Mouse (Mus musculus): Measurements from ENCODE around the gene Slc7a11.

Gene Slc7a11

GRCm38 (mm10) chr3:49965569-49965968 is 477.8 kb downstream of the Slc7a11 start:
- DNase-seq, result no peak

DNA sequence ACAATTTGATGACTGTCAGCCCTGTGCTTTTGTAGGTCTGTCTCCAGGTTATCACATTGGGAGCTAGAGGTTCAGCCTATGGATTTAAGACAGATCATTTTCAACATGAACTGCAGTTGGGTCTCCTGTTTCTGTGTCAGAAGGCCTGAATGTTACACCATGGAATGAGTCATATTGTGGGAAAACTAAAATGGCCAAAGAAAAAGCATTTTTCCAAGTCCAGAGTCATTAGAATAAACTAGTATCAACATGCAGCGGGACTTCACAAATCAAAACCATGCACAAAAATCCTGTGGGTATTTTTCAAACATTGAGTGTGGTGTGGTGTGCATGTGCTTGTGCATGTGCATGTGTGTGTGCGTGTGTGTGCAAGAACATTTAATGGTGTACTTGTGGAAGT is 482.8 kb downstream of the Slc7a11 start:
- DNase-seq, result no peak

GRCm38 (mm10) chr3:49946845-49947244 is 496.6 kb downstream of the Slc7a11 start:
- no peak for DNase-seq

- no peak for DNase-seq
Observed at GRCm38 (mm10) chr3:49944783-49945182, 498.6 kb downstream of the Slc7a11 start.

- DNase-seq, result no peak
Observed at GRCm38 (mm10) chr3:49937611-49938010, 505.8 kb downstream of the Slc7a11 start.

GRCm38 (mm10) chr3:49929496-49929895 is 513.9 kb downstream of the Slc7a11 start:
- no peak for DNase-seq

- no peak for DNase-seq
Observed at GRCm38 (mm10) chr3:49928509-49929263, 514.7 kb downstream of the Slc7a11 start.

DNA sequence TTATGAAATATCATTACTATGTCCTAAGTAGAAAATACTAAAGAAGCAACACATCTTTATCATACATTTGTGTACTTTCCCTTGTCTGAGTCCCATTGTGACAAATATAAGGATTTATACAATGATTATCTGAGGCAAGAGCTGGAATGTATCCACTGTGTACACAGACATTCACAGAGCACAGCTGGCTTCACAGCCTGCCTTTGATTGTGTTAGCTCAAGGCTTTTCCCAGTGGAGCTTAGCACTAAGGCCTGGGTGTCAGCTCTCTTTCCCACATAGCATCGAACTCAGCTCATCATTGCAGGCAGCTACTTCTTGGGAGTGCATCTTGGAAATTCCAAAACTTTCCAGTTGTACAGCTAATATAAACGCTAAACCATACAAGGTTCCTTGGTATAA is 529.5 kb downstream of the Slc7a11 start:
- no peak for DNase-seq

DNA sequence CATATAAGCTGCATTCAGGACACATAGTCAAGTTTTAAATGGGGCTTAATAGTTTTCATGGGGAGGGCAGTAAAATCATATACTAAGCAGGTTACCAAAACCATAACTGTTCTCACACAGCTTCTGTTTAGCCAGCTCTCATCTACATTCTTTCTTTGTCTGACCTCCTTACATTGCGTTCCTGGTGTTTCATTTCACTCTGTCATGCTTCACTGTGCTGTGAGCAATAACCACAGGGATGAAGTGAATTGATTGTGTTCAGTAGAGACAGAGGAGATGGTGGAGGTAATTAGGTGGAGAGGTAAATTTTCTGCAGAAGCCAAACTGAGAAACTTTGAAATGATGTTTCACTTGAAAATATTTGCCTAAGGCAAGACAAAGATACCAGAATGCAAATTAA is 532.5 kb downstream of the Slc7a11 start:
- DNase-seq, result no peak

DNA sequence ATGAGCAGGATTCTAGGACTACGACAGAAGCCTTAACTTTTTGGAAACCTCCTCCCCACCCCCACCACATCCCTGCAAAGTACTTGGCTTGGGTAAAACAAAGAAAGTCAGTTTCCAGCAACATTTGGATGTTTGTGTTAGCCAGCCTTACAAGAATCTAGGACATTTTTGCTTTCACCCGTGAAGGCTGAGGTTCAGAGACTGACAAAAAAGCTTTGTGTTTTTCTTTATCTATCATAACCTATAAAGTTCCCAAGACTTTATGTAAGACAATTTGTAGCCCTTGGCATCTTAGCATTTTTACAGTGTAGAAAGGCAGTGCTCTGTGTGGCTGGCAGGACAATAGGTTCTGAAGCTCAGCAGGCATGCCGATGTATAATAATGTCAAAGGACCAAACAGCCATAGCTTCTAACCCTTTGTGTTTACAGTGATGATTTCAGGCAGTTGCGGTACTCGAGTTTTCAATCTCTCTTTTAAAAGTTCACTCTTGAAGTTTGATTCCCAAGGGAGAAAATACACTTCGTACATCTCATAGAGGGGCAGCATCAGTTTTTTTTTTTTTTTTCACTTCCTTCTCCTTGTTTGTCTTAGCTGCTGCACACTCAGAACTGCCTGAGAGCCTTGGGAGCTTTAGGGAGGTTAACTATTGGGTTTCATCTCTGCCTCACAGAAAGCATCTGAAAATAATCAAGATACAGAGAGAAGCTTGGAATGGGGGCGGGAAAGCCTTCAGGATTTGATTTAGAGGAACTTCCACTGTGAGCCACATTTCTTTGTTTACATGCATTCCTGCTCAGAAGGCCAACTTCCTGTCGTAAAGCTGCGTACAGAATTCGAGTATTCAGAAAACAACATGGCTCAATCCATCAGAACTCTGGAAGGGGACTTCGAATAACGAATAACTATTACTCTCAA is 534.7 kb downstream of the Slc7a11 start:
- DNase-seq, result no peak

DNA sequence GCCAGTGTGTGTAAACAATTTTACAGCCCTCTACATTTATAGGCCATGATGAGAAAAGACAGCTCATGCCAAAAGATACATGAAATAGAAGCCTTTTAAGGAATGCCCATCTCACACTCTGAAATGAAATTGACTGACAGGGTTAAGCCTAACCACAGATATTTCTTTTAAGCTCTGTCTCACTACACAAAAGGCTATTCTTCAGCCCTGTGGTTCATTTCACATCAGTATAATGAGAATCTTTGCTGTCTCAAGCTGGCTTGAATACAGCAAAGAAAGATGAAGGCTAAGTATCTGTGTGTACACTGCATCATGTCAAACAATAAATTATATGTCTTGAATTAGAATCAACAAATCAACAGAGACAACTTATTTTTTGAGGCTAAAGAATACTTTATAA is 549.5 kb downstream of the Slc7a11 start:
- no peak for DNase-seq

DNA sequence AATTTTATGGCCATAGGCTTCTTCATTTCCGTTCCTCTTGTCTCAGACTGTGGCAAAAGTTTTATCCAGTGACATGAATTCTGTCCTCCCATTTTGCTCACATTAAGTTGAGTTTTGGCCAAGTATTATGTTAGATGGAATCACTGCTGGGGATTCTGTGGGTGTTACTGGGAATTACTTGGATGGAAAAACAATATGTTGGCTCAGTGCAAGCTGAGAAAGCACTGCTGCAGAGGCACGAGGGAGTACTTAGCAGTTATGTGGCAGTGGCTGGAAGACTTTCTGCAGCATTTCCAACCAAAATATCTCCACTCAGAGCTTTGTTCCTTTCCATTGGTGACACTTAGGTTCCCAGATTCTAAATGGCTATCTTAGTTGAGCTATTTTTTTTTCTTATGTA is 556.1 kb downstream of the Slc7a11 start:
- DNase-seq, result no peak

DNA sequence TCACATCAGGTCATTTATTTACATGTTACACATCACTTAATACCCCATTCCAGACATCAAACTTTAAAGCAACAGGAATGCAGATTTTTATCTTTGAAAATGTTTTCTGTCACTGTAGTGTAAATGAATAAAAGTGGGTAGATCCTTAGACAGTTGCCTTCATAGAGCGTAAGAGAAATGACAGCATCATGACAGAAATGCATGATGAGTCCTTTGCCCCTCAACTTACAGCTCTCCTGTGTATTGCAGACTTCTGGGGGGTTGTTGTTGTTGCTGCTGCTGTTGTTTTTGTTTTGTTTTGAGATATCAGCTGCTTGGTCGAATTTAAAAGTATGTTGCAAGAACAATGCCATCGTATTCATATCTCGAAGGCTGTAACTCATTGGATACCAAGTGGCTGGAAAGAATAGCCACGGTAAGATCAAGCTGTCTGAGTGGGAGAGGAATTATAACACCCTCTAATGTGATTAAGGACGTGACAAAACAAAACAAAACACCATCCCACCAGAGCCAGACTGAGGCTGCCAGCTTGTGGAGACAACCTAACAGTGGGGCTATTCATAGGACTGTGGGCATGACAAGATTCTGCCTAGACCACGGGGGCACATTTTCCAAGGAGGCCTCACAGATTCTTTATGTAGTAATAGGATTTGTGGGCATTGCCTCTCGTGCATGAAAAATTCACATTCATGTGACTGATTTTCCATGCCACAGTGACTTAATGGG is 557.0 kb downstream of the Slc7a11 start:
- DNase-seq, result no peak

DNA sequence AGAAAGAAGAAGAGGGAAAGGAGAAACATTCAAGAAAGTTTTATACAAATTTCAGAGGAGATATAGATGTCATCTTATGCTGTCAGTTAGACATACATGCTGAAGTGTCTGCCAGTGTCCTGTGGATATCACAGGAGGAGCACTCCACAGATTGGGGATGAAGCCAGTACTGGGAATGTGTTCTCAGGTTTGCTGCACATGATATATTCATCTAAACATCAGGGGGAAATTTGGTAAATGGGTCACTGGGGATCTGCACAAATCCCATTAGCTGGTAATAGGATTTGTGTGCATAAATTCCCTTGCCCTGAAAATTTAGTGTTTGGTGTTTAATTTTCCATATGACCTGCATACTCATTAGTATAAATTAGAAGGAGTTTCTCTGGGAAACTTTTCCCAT is 562.9 kb downstream of the Slc7a11 start:
- no peak for DNase-seq

DNA sequence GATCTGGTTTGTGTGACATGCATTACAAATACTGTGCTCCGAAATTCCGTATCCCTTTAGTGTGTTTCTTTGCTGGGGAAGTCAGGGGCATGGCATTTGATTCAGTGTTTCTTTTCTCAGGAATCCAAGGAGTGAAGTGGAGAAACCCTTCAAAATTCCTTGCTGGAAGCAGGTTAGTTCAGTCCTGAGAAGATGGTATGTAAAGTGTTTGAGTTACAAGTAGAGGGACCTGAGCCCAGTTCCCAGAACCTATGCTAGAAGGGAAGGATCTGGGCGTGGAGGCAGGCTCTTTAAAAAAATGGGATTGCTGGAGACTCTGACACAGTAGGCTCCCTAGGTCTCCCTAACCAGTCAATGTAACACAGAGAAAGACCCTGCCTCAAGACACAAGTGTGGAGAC is 572.6 kb downstream of the Slc7a11 start:
- DNase-seq, result no peak

GRCm38 (mm10) chr3:49867951-49868584 is 575.3 kb downstream of the Slc7a11 start:
- DNase-seq, result no peak

DNA sequence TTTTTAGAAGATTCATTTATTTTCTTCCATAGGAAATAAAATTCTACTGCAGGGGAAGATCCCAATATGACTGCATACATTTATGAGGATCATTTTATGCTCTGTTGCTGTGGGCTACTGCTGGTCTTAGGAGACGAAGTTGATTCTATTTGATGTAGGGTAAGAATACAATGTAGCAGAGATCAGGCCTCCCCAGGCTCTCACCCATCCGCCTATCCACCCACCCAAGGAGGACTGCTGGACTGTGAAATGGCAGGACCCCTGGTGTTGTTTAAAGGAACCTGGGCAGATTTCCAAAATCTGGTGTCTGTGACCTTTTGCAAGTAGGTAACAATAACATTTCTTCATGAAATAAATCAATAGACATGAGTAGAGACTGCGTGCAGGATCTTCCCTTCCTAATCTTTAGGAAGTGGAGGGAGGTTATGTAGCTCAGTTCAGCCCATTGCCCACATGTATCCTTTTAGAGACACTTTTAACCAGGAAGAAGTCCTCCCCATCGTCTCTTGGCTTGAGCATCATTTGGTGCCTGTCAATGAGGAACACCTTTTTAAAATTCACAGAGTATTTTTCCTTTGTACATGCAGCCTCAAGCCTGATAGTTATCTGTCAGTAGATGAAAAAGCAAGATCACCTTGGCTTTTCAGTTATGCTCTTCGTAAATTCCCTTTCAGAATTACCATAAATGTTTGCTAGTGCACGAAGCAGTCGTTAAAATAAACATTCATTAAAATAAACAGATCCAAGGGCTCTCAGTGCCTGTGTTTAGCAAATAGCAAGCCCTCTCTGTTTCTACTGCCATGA is 576.1 kb downstream of the Slc7a11 start:
- DNase-seq, result no peak

DNA sequence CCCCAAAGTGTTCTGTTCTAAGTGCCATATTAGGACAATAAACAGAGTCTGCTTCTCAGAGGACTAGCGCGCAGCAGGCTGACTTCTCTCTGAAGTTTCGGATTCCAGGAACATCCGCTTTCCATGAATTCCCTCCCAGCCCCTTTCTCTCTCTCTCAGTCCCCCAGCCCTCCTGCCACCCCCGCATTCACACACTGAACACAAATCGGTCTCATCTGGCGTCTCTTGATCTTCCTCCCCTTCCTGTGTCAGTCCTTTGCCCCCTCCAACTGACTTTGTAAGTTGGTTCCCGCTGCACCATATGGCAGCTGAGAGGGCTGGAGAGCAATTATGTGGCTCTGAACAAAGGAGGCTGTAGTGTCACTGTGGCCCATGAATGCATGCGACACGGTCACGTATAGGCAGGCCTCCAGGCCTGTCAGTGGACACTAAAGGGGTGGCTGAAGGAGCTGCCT is 577.3 kb downstream of the Slc7a11 start:
- peak in 1 of 2 experiments; percentile 1 for DNase-seq

- DNase-seq, result no peak
Observed at GRCm38 (mm10) chr3:49856797-49857196, 586.6 kb downstream of the Slc7a11 start.

DNA sequence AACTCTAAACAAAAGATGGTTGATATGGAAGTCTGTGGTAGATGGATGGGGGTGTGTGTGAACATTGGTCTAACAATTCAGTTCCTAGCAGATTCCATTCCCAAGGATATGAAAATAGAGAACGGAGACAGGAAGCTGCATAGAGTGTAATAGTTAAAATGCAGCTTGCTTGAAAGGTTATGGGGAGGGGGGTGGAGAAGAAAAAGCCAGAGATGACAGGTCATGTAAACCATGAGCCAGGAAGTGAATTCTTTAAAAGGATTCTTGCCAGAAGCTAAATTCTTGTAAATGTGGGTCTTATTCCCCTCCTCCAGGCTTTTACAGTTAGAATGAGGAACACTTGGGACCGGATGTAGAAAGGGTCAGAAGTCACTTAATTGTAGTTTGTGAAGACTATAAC is 589.1 kb downstream of the Slc7a11 start:
- no peak for DNase-seq

DNA sequence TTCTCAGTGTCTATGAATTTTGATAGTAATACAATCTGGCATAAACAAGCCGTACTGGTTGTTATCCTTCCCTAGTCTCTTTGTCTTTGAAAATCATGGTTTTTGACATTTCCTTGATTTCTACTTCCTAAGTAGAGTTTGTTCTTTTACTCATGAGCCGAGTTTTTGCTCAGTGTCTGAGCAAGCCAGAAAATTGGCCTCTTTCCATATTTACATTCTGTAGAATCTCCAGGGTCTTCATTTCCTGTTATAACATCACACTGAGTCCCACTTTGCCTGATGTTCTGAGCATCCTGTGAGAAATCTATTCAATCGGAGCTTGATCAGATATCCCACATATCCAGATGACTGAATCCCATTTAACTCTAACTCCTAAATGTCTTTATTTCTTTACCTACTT is 600.4 kb downstream of the Slc7a11 start:
- no peak for DNase-seq

All from spleen, adult 18-20 months (tissue).